Mouse (Mus musculus): ENCODE data around the gene Ttc7. TPM values are rescaled to one million over a fixed set of nuclear protein-coding genes. Genes with fewer than 3 reads are reported as not detected.
A peak's percentile ranks its signal among the peaks of the same experiment; 100 is the strongest.

Gene Ttc7
- total RNA-seq, 1 experiment = 2.7 TPM

GRCm38 (mm10) chr17:87317271-87317670 lies 34.6 kb downstream of the Ttc7 start:
- Histone ChIP-seq H3K36me3 (ENCODE audit: control insufficient read depth, insufficient read depth, low read length, poor library complexity, severe bottlenecking) (peaks cover 2% of the 10 kb centered on the region; the same call in 1 of the 2 replicates), H3K9ac (ENCODE audit: insufficient read depth, low read depth, low read length, poor library complexity, severe bottlenecking) (no peak overlapping the region), H3K4me3 (ENCODE audit: insufficient read depth in 1 of 2, low read depth in 1 of 2, low read length in 2 of 2, poor library complexity in 1 of 2, severe bottlenecking in 1 of 2) (no peak overlapping the region), H3K4me1 (ENCODE audit: control insufficient read depth in 2 of 2, insufficient read depth in 2 of 2, low read length in 2 of 2, poor library complexity in 1 of 2) (peaks cover 0 to 8% of the 10 kb centered on the region in 2 experiments; a peak in 1 of 4 replicates), H3K9me3 (ENCODE audit: control insufficient read depth, insufficient read depth, low read depth, low read length) (no peaks in the 10 kb centered on the region), H3K27ac (ENCODE audit: insufficient read depth, low read depth, low read length, poor library complexity, severe bottlenecking) (no peak overlapping the region)
- DNase-seq (ENCODE audit: low read depth, low spot score) = no peak
- TF ChIP-seq ZNF384 (IDR thresholded peaks at IDR 0.05; ENCODE audit: low read depth, low read length) (no peak), HCFC1 (IDR thresholded peaks at IDR 0.05; ENCODE audit: borderline replicate concordance, insufficient read depth, low read length) (no peak), ZC3H11A (IDR thresholded peaks at IDR 0.05; ENCODE audit: borderline replicate concordance, low read depth, low read length) (no peak), MAFK (IDR thresholded peaks at IDR 0.05; ENCODE audit: insufficient read depth, low read depth, low read length) (no peak), CHD2 (IDR thresholded peaks at IDR 0.05; ENCODE audit: low read depth, low read length) (no peak)
- in situ Hi-C loops (cut with MboI; ENCODE audit: low sequenced_read_pairs in 2 of 2, unreplicated experiment in 2 of 2) = loop anchor here in 1 of 2 experiments (10.0 kb wide), 1 partner anchor 248 kb away; no protein-coding TSS in a partner anchor

- Histone ChIP-seq H3K27ac (ENCODE audit: insufficient read depth, low read depth, low read length, poor library complexity, severe bottlenecking) (no peak overlapping the region), H3K36me3 (ENCODE audit: control insufficient read depth, insufficient read depth, low read length, poor library complexity, severe bottlenecking) (peaks cover 2% of the 10 kb centered on the region; the same call in 1 of the 2 replicates), H3K4me3 (ENCODE audit: insufficient read depth in 1 of 2, low read depth in 1 of 2, low read length in 2 of 2, poor library complexity in 1 of 2, severe bottlenecking in 1 of 2) (no peak overlapping the region), H3K9ac (ENCODE audit: insufficient read depth, low read depth, low read length, poor library complexity, severe bottlenecking) (no peak overlapping the region), H3K9me3 (ENCODE audit: control insufficient read depth, insufficient read depth, low read depth, low read length) (no peaks in the 10 kb centered on the region), H3K4me1 (ENCODE audit: control insufficient read depth in 2 of 2, insufficient read depth in 2 of 2, low read length in 2 of 2, poor library complexity in 1 of 2) (peaks cover 0 to 8% of the 10 kb centered on the region in 2 experiments; a peak in 1 of 4 replicates)
- TF ChIP-seq MAFK (IDR thresholded peaks at IDR 0.05; ENCODE audit: insufficient read depth, low read depth, low read length) (no peak), ZC3H11A (IDR thresholded peaks at IDR 0.05; ENCODE audit: borderline replicate concordance, low read depth, low read length) (no peak), ZNF384 (IDR thresholded peaks at IDR 0.05; ENCODE audit: low read depth, low read length) (no peak), CHD2 (IDR thresholded peaks at IDR 0.05; ENCODE audit: low read depth, low read length) (no peak)
- no peak for DNase-seq (ENCODE audit: low read depth, low spot score)
- in situ Hi-C loops (cut with MboI; ENCODE audit: low sequenced_read_pairs in 2 of 2, unreplicated experiment in 2 of 2) = loop anchor here in 1 of 2 experiments (10.0 kb wide), 1 partner anchor 247 kb away; no protein-coding TSS in a partner anchor
Observed at GRCm38 (mm10) chr17:87317947-87318346, 35.3 kb downstream of the Ttc7 start.

GRCm38 (mm10) chr17:87321673-87322072 lies 39.0 kb downstream of the Ttc7 start:
- Histone ChIP-seq H3K9me3 (ENCODE audit: control insufficient read depth, insufficient read depth, low read depth, low read length) (no peaks in the 10 kb centered on the region), H3K4me3 (ENCODE audit: insufficient read depth in 1 of 2, low read depth in 1 of 2, low read length in 2 of 2, poor library complexity in 1 of 2, severe bottlenecking in 1 of 2) (no peak overlapping the region), H3K27ac (ENCODE audit: insufficient read depth, low read depth, low read length, poor library complexity, severe bottlenecking) (no peak overlapping the region), H3K36me3 (ENCODE audit: control insufficient read depth, insufficient read depth, low read length, poor library complexity, severe bottlenecking) (peaks cover 2% of the 10 kb centered on the region; the same call in 1 of the 2 replicates), H3K4me1 (ENCODE audit: control insufficient read depth in 2 of 2, insufficient read depth in 2 of 2, low read length in 2 of 2, poor library complexity in 1 of 2) (peaks cover 0 to 2% of the 10 kb centered on the region in 2 experiments; a peak in 2 of 4 replicates), H3K9ac (ENCODE audit: insufficient read depth, low read depth, low read length, poor library complexity, severe bottlenecking) (no peak overlapping the region)
- DNase-seq (ENCODE audit: low read depth, low spot score) = peak; percentile 52
- TF ChIP-seq ZC3H11A (IDR thresholded peaks at IDR 0.05; ENCODE audit: borderline replicate concordance, low read depth, low read length) (peak; percentile 96), MAFK (IDR thresholded peaks at IDR 0.05; ENCODE audit: insufficient read depth, low read depth, low read length) (no peak), HCFC1 (IDR thresholded peaks at IDR 0.05; ENCODE audit: borderline replicate concordance, insufficient read depth, low read length) (no peak), ZNF384 (IDR thresholded peaks at IDR 0.05; ENCODE audit: low read depth, low read length) (peak; percentile 20; the same call in 1 of the 2 replicates), CHD2 (IDR thresholded peaks at IDR 0.05; ENCODE audit: low read depth, low read length) (no peak)
- in situ Hi-C loops (cut with MboI; ENCODE audit: low sequenced_read_pairs in 2 of 2, unreplicated experiment in 2 of 2) = loop anchor here in 1 of 2 experiments (5.0 kb wide), 1 partner anchor 246 kb away; no protein-coding TSS in a partner anchor

- H3K36me3 ChIP-seq (ENCODE audit: control insufficient read depth, insufficient read depth, low read length, poor library complexity, severe bottlenecking) = peaks cover 2% of the 10 kb centered on the region; the same call in 1 of the 2 replicates
- TF ChIP-seq MAFK (IDR thresholded peaks at IDR 0.05; ENCODE audit: insufficient read depth, low read depth, low read length) (no peak), ZC3H11A (IDR thresholded peaks at IDR 0.05; ENCODE audit: borderline replicate concordance, low read depth, low read length) (no peak), ZNF384 (IDR thresholded peaks at IDR 0.05; ENCODE audit: low read depth, low read length) (no peak), CHD2 (IDR thresholded peaks at IDR 0.05; ENCODE audit: low read depth, low read length) (no peak), HCFC1 (IDR thresholded peaks at IDR 0.05; ENCODE audit: borderline replicate concordance, insufficient read depth, low read length) (no peak)
- in situ Hi-C loops (cut with MboI; ENCODE audit: low sequenced_read_pairs in 2 of 2, unreplicated experiment in 2 of 2) = loop anchor here in 1 of 2 experiments (5.0 kb wide), 1 partner anchor 244 kb away; no protein-coding TSS in a partner anchor
- DNase-seq (ENCODE audit: low read depth, low spot score) = no peak
- H3K9ac ChIP-seq (ENCODE audit: insufficient read depth, low read depth, low read length, poor library complexity, severe bottlenecking) = no peak overlapping the region
- peaks cover 0 to 8% of the 10 kb centered on the region in 2 experiments; a peak in 2 of 4 replicates for H3K4me1 ChIP-seq (ENCODE audit: control insufficient read depth in 2 of 2, insufficient read depth in 2 of 2, low read length in 2 of 2, poor library complexity in 1 of 2)
- no peak overlapping the region for H3K4me3 ChIP-seq (ENCODE audit: insufficient read depth in 1 of 2, low read depth in 1 of 2, low read length in 2 of 2, poor library complexity in 1 of 2, severe bottlenecking in 1 of 2)
- no peaks in the 10 kb centered on the region for H3K9me3 ChIP-seq (ENCODE audit: control insufficient read depth, insufficient read depth, low read depth, low read length)
- no peak overlapping the region for H3K27ac ChIP-seq (ENCODE audit: insufficient read depth, low read depth, low read length, poor library complexity, severe bottlenecking)
Observed at GRCm38 (mm10) chr17:87323215-87323614, 40.5 kb downstream of the Ttc7 start.
